Mouse (Mus musculus) right cerebral cortex, postnatal 14 days (tissue): ENCODE data around the gene Bbx.
A peak's percentile ranks its signal among the peaks of the same experiment; 100 is the strongest.

Experiments used
- DNase-seq: peaks from one replicate; pipeline ENCODE4 v3.0.0; 2022

The Bbx gene

DNA sequence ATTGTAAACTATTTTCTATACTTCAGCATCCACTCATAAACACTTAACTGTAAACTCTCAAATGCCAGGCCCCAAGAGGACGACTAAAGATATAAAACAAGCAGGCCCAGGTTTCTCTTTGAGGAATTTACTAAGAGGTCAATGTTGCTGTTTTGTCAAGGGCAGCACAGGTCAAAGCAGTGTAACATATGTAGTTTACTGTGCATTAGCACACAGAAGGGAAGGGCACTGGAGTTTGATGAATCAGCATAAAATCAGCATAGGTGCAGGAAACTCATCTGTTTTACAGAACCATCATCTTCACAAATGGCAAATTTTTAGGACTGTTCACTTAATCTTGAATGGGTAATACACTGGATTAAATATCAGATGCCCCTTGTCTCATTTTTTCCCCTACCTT, 205.9 kb downstream of the Bbx start:
- no peak for DNase-seq

DNA sequence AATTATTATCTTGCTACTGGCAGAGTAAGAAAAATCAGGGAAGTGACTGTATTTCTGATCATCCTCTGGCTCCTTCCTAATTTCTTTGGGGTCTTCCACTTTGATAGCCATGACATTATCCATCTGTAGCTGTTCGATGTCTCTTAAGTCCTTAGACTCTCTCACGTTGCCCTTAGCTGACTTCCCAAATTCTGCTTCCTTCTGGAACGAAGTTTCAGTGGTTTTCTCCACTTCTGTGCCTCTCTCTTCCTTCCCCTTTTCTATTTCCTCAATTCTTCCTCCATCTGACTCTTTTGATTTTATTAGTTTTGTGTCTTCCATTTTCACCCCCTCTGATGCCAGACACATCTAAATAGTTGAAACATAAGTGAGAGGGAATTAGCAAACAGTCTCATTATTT, 207.2 kb downstream of the Bbx start:
- DNase-seq: no peak

DNA sequence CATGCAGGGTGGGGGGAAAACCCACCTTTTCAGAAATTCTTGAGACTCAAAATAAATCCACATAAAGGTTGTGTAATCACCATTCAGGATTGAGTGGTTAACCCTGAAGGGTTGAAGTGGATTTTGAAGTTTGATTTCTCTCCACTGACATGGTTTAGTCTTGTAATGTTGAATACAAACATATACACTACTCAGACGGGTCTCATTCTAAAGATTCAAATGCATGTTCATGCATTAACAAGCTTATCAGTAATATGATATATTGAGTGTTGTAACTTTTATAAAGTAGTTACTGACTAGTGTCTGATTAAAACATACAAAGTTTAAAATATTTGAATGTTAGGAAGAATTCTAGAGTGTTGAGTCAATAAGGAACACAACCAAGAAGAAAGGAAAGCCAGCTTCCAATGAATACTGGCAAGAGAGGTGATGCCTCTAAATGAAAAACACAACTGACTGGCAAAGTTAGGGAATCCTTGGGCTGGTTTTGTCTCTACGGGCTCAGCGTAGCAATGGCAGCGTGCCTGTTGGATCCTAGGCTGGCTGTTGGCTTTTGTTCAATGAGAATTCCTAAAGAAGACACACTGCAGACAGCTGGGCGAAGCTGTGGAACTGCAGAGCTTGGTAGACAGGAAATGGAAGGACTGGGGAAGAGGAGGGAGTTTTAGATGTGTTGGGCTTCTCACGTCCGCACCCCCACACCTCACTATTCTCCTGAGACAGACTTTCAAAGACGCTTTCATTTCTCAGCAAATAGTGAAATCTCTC, 211.3 kb downstream of the Bbx start:
- DNase-seq: peak; percentile 10

DNA sequence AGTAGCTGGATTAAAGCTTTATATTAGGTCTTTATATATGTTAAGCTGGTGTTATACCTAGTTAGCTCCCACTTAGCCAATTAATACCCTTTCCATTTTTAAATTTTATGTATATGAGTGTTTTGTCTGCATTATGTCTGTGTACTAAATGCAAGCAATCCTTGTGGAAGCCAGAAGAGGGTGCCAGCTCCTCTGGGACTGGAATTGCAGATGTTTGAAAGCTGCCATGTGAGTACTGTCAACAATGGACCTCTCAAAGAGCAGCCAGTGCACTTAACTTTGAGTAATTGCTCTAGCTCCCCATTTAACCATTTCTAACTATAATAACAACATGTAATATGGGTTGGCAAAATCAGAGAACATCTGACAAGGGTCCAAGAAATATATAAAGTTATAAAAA, 215.1 kb downstream of the Bbx start:
- DNase-seq: no peak

DNA sequence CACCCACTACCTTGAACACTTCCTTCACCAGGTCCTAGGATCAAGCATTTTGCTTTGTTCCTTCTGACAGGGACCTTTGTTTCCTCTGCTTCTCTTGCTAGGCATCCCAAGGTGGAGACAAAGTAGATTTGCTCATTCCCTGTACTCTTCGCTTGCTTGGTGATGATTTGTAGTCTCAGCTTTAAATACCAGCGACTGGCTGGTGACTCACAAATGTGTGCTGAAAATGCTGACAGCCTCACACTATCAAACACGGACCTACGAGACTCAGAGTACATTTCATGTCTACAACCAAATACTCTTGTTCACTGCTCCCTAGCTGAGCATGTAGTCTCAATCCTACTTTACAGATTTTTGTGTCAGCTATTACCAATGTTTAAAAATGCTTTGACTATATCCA, 220.5 kb downstream of the Bbx start:
- DNase-seq: no peak

DNA sequence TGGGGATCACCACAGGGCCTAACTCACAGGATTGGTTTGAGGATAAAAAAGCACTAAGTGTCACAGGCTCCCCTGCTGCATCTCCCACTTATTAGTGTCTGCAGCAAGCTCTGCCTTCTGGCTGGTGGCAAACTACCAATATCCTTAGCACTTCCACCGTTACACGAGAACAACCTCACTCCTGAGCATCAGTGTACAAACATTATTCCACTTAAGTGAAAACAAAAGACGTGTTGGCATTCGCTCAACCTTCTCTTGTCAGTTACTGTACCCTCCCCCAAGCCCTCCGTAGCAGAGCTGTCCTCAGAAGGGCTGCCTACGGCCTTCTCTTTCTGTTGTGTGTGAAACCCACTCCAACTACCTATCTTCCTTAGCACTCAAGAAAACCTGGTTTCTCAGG, 221.0 kb downstream of the Bbx start:
- DNase-seq: no peak

DNA sequence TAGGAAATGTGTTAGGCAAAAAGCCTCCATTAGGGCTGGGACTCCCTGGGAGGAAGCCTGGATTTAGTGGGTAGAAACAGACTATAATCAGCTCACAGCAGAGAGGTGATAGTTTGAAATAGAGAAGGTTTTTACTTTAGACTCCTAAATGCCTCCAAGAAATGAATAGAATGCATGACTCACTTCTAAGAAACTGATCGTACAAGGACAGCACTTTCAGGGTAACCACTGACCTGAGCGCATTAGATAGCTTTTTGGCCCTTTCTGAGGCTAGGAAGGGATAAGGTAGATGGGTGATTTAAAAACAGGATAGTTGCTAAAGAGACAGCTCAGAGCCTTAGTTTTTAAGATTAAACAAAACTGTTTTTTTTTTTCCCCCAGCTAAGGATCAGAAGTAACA, 221.4 kb downstream of the Bbx start:
- no peak for DNase-seq

DNA sequence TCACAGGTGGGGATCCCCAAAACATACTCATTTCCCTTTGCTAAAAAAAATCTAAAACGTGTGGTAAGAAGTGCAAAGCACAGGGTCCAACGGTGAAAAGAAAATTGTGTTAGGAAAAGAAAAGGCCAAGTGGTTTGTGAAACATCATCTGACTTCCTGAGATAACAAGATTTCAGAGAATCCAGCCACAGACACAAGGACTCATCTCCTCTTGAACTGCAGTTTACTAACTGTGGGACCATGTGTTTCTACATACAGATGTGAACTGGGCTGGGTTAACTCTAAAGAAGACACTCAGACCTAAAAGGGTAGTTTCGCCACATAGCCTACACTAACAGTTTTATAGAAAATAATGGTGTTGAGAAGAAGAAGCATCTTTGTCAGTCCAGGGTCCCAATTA, 227.2 kb downstream of the Bbx start:
- DNase-seq: no peak

DNA sequence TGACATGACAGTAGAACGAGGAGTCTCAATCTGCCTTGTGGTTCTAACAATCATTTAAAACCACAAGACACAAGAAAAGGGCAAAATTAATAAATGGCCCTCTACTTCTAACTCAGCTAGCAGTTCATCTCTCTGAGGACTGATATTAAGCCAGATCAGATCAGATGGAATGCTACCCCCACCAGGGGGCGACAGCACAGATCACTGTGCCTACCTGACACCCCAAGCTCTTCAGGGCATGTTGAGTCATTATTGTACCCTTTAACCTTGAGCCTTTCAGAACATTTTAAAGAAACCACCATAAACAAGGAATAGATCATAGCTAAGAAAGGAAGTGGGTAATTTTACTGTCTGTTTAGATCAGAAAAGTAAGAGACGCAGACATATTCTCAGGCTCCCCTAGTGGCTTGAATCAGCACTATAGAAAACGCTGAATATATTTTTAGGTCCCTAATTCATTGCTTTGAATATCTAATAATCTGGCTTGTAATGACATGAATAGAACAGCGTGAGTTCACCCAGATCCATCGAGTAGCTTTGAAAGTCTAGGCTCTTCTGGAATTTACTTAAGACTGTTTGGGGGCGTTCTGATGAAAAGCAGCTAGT, 230.5 kb downstream of the Bbx start:
- peak; percentile 30 for DNase-seq

DNA sequence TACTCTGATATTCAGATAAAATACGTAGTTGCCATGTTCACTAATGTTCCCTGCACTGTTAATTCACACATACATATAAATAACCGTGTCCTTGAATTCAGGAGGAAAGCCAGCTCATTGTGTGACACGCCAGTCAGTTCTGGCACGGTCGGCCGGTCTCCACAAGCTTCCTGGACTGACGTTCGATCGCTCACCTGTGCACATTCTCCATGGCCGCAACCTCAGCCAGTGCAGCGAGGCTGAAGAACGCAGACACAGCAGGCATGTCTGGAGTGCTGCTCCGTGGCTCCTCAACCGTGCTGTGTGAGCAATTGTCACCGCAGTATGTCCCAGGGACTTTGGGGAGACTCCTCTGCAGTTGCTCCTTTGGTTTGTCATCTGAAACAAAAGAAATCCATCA, 232.0 kb downstream of the Bbx start:
- no peak for DNase-seq

DNA sequence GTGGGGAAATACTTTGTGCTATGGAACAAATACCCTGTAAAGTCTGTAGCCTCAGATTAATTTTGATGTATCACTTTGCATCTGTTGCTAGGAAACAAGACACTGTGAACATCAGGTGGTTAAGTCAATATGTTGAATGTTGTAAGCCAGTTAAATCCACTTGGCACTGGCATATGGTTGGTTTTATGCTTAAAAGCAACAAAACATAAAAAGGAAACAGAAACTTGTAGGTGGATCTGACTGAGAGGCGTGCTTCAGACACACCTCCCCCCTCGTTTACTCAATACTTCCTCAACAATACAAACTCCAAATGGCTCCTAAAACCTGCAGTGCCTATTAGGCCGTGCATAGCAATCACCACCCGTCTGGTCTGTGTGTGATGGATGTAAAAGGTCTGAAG, 236.1 kb downstream of the Bbx start:
- DNase-seq: no peak

DNA sequence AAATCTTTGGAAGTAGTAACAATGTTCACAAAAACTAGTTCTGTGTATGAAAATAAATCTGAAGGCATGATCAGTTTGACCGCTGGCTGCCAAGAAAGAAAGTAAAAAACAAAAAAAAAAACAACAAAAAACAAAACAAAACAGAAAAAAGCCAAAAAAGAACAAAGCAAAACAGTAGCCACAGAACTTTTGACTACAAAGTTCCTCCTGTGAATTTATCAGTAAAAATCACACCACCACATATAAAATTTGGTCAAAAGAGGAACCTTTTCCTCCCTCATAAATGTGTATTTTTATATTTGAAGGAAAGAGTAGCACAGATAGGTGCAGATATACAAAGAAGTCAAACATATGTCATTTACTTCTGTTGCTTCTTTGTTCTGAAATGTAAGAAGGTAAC, 239.6 kb downstream of the Bbx start:
- no peak for DNase-seq

DNA sequence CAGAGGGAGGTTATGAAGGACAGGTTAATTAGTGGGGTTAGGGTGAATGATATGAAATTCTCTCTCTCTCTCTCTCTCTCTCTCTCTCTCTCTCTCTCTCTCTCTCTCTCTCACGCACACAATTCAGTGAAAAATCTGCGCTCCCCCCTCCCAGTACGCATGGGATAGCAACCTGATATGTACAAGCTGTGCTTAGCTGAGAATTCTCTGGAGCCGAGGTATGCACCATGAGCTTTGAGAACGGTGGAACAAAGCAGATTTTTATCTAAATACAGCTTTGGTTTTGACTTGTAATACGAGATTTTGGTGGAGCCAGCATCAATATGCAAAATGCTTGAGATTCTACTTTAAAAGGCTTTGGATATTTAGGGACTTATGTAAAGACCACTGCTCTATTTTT, 243.1 kb downstream of the Bbx start:
- DNase-seq: no peak

DNA sequence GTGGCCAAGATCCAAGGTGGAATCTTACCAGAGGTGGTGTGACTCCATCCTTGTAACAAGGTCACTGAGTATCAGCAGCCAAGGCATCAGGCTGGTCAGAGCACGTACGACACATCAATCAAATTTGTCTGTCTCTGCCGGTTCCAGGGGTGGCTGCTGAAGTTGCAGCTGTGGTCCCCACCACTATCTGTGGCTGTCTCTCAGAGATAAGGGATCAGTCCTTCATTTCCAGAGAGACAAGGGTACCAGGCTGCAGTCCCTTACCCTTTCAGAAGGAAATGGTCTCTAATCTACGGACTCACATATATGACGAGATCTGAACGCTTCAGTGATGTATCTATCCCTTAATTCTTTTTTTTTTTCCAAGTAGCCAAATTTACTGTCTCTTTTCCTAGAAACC, 245.6 kb downstream of the Bbx start:
- no peak for DNase-seq

DNA sequence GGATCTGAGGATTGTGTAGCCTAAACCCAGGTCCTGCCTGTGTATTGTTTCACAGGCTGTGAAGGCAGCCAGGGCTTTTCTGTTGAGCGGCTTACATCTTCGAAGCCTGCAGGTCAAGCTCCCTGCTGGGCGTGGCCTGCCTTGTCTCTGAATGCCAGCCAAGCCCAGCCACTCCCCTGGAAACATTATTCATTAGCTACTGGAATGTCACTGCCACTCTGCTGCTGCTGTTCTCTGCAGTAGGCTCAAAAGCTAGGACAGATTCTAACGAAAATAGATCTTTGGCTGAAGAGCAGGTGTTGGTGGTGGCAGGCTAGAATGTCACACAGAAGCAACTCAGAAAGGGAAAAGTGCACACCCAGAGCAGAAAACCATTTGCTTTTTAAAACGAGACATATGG, 247.1 kb downstream of the Bbx start:
- DNase-seq: no peak

DNA sequence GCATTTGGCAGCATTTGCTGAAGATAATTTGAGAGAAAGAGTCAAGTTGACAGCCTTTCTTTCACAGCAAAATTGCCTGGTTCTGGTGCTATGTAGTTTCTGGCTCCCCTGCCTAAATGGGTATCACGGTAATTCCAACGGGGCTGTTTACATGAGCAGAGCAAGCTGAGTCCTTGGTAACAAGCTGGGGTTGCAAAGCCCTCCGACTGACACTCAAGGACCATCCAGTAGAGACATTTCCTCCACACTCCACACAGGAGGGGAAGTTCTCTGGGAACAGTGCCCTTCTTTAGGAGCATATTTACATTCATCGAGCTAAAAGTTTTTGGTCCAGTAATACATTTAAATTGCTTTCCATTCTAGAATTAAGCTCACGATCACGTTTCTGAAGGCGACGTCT, 249.2 kb downstream of the Bbx start:
- no peak for DNase-seq

DNA sequence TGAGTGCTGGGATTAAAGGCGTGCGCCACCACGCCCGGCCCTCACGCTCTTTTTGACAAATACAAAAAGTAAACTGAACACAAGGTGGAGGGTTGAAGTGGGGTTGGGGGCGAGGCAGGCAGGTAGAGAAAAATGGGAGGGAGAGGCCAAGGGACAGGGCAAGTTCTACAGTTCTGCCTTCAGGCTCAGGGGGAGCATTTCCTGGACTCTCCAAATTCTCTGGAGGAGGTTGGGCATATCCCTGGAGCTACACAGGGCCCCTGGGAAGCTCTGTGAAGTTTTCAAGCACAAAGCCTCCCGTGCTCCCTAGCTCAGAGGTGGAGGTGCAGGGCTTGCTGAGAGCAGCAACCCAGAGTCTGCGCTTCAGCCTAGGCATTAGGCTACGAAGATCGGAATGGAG, 249.6 kb downstream of the Bbx start:
- DNase-seq: no peak

DNA sequence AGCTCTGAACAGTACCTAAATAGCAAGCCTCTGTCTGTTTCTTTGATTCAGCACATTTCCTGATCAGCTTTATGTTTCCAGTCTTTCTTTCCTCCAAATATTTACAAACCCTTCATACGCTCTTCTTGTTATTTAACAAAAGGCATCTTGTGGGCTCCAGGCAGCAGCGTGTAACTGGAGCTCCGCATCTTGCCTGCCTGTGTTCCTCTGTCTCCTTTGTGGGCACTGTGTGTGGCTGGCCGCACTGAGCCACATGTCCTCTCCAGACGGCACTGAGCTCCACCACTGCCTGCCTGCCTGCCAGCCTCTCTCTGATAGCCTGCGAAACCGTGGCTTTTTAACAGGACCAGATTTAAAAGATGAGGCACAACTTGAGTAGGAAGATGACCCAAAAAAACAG, 259.4 kb downstream of the Bbx start:
- no peak for DNase-seq

DNA sequence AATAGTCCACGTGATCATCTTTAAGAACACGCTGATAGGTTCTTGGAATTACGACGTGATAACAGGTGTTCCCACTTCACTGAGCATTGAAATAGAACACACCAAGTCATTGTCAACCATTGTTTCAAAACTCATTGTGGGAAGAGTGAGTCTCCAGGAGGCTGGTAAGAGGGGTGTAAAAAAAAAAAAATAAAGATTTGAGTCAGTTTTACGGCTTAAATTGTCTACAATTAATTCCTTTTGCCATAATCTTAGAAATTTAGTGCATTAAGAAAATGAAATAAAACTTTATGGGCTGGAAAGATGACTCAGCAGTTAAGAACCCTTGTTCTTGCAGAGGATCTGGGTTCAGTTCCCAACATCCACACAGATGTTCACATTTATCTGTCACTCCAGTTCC, 261.4 kb downstream of the Bbx start:
- DNase-seq: no peak

DNA sequence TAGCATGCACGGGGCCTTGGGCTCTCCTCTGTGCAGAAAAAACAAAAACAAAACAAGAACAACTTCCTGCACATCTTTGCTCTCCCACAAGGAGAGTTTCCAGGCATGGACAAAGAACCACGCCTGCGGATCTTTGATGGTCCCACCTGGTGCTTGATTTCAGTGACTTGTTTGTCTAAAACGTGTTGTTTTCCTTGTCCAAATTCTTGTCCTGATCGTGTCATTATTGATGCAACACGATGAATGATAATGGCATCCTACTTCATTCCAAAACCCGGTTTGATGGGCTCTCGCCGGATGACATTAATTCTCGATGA, 264.2 kb downstream of the Bbx start:
- DNase-seq: no peak

DNA sequence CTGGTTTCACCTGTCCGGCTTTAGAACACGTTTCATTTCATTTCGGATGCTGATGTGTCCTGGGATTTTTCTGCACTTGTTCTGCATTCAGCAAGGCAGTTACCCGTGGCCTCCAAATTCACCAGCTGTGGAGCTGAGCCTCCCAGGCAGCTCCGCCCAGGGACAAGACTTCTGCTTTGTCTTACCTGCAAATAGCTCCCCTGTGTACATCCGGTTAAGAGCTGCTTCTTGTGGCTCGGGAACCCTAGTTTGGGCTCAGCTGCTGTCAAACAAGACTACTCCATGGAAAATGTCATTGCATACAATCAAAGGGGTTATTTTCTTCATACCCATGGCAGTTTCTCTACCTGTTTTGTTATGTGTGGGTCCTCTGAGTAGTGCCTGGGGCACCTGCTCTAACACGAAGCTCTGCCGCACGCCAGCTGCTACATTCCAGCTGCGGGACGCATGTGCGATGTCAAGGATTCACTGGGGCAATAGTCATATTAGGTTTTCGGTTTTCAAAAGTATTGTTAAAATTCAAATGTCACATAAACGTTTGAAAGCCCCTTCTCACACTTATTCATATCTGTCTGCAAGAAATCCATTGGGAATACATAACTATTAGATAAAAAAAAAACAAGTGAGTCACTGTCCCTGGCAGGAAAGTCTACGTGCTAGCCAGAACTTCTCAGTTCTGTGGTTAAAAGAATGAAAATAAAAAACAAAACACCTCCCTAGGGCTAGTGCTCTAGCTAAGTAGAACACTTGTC, 264.8 kb downstream of the Bbx start:
- no peak for DNase-seq

DNA sequence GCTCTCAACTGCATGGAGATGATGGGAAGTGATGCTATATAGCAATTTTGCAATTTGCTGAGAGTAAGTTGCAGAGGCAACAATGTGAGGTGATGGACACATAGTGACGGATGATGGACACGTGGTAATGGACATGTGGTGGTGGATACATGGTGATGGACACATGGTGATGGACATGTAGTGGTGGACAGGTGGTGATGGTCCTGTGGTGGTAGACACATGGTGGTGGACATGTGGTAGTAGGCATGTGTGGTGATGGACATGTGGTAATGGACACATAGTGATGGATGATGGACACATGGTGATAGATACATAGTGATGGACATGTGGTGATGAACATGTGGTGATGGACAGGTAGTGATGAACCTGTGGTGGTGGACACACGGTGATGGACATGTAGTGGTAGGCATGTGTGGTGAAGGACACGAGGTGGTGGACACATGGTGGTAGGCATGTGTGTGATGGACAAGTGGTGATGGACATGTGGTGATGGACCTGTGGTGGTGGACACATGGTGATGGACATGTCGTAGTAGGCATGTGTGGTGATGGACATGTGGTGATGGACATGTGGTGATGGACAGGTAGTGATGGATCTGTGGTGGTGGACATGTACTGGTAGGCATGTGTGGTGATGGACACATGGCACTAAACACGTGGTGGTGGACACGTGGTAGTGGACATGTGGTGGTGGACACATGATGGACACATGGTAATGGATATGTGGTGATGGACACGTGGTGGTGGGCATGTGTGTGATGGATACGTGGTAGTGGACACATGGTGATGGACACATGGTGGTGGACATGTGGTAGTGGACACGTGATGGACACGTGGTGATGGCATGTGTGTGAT, 271.5 kb downstream of the Bbx start:
- no peak for DNase-seq

DNA sequence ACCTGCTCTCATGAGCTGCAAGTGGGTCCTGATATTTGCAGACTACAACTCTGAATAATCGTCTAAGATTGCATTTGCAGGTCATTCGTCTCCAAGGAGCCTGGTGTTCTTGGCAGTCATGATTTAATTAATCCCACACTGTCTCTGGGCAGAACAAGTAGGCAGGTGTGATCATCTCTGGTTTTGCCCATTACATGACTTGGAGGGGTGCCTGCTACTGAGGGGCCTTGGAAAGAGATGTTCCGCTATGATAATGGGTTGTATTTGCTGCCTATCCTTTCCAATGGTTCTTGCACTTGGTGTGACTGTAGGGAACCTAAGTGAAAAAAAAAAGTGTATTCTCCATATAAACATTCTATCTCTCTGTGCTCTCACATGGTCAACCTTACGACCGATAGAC, 273.6 kb downstream of the Bbx start:
- DNase-seq: no peak

DNA sequence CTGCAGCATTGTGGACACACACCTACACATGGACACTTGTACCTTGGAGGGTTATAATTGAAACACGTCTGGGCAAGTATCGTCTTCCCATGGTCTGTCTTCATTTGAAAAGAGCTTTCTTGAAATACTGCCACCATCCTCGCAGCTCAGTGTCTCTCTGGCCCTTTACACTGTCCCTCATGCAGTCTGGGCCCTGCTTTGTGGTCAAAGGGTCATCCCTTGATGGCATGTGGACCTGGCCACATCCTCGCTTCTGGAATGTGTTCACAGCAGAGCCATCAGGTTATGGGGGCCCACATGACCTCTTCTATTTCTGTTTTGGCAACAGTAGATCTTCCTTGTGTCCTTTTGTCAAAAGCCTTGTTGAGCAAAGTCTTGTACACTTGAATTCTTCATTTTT, 282.6 kb downstream of the Bbx start:
- DNase-seq: no peak
